Mouse (Mus musculus): ENCODE data around the gene Rnf223. TPM values are rescaled to one million over a fixed set of nuclear protein-coding genes. Genes with fewer than 3 reads are reported as not detected.

The Rnf223 gene
- total RNA-seq, 1 experiment: 1.7 TPM

GRCm38 (mm10) chr4:156168611-156169010 lies 38.3 kb downstream of the Rnf223 start:
- Histone ChIP-seq H3K9me3 (ENCODE audit: control insufficient read depth, insufficient read depth, low read depth, low read length) (0 out of 2 replicates have a peak, but pooled peaks cover 1% of the 10 kb centered on the region), H3K27ac (ENCODE audit: insufficient read depth, low read depth, low read length, poor library complexity, severe bottlenecking) (no peak overlapping the region), H3K36me3 (ENCODE audit: control insufficient read depth, insufficient read depth, low read length, poor library complexity, severe bottlenecking) (peaks cover 94% of the 10 kb centered on the region), H3K4me3 (ENCODE audit: insufficient read depth in 1 of 2, low read depth in 1 of 2, low read length in 2 of 2, poor library complexity in 1 of 2, severe bottlenecking in 1 of 2) (no peak overlapping the region), H3K4me1 (ENCODE audit: control insufficient read depth in 2 of 2, insufficient read depth in 2 of 2, low read length in 2 of 2, poor library complexity in 1 of 2) (no peaks in the 10 kb centered on the region), H3K9ac (ENCODE audit: insufficient read depth, low read depth, low read length, poor library complexity, severe bottlenecking) (no peak overlapping the region)
- no peak for DNase-seq (ENCODE audit: low read depth, low spot score)
- TF ChIP-seq HCFC1 (IDR thresholded peaks at IDR 0.05; ENCODE audit: borderline replicate concordance, insufficient read depth, low read length): no peak
- TF ChIP-seq CHD2 (IDR thresholded peaks at IDR 0.05; ENCODE audit: low read depth, low read length): no peak
- TF ChIP-seq ZC3H11A (IDR thresholded peaks at IDR 0.05; ENCODE audit: borderline replicate concordance, low read depth, low read length): no peak
- no peak for TF ChIP-seq ZNF384 (IDR thresholded peaks at IDR 0.05; ENCODE audit: low read depth, low read length)
- no peak for TF ChIP-seq MAFK (IDR thresholded peaks at IDR 0.05; ENCODE audit: insufficient read depth, low read depth, low read length)
- in situ Hi-C loops (cut with MboI; ENCODE audit: low sequenced_read_pairs in 2 of 2, unreplicated experiment in 2 of 2): no loop called here

DNA sequence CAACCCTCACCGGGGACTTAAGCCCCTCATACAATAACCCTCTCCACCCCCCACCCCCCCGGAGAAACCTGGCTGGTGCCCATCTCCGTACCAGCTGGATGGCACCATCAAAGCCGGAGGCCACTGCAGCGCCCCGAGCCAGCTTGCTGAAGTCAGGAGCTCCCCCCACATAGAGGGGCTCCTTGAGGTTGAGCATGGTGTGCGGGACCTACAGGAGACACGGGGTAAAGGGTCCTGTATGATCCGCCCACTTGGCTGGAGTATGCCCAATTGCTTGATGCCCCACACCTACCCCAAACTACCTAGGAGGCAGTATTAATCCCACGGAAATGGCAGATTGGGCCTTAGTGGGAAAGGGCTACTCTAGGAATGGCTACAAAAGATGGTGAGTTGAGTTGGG lies 38.8 kb downstream of the Rnf223 start:
- no peak for DNase-seq (ENCODE audit: low read depth, low spot score)
- Histone ChIP-seq H3K9me3 (ENCODE audit: control insufficient read depth, insufficient read depth, low read depth, low read length) (peaks cover 1% of the 10 kb centered on the region; the same call in 1 of the 2 replicates), H3K4me1 (ENCODE audit: control insufficient read depth in 2 of 2, insufficient read depth in 2 of 2, low read length in 2 of 2, poor library complexity in 1 of 2) (no peaks in the 10 kb centered on the region), H3K27ac (ENCODE audit: insufficient read depth, low read depth, low read length, poor library complexity, severe bottlenecking) (no peak overlapping the region), H3K36me3 (ENCODE audit: control insufficient read depth, insufficient read depth, low read length, poor library complexity, severe bottlenecking) (peaks cover 95% of the 10 kb centered on the region), H3K4me3 (ENCODE audit: insufficient read depth in 1 of 2, low read depth in 1 of 2, low read length in 2 of 2, poor library complexity in 1 of 2, severe bottlenecking in 1 of 2) (no peak overlapping the region), H3K9ac (ENCODE audit: insufficient read depth, low read depth, low read length, poor library complexity, severe bottlenecking) (no peak overlapping the region)
- TF ChIP-seq MAFK (IDR thresholded peaks at IDR 0.05; ENCODE audit: insufficient read depth, low read depth, low read length) (no peak), ZC3H11A (IDR thresholded peaks at IDR 0.05; ENCODE audit: borderline replicate concordance, low read depth, low read length) (no peak), CHD2 (IDR thresholded peaks at IDR 0.05; ENCODE audit: low read depth, low read length) (no peak)
- in situ Hi-C loops (cut with MboI; ENCODE audit: low sequenced_read_pairs in 2 of 2, unreplicated experiment in 2 of 2): no loop called here

DNA sequence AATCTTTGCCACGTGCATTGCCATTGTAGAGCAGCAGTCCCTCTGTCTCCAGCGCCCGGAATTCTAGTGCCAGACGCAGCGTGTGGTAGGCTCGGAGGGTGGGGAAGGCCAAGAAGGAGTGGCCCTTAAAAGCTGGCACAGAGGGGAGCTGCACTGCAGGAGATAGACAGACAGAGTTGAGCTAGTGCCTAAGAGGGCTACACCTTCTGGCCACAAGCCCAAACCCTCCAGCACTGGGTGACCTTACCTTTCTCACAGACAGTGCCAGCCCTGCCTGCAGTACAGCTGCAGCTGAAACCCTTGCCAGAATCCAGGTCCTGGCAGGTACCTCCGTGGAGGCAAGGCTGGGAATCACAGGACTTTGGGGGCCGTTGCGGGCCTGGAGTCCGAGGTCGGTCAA lies 41.5 kb downstream of the Rnf223 start:
- Histone ChIP-seq H3K36me3 (ENCODE audit: control insufficient read depth, insufficient read depth, low read length, poor library complexity, severe bottlenecking) (peaks cover 98% of the 10 kb centered on the region), H3K4me1 (ENCODE audit: control insufficient read depth in 2 of 2, insufficient read depth in 2 of 2, low read length in 2 of 2, poor library complexity in 1 of 2) (no peaks in the 10 kb centered on the region), H3K9ac (ENCODE audit: insufficient read depth, low read depth, low read length, poor library complexity, severe bottlenecking) (no peak overlapping the region), H3K9me3 (ENCODE audit: control insufficient read depth, insufficient read depth, low read depth, low read length) (peaks cover 2% of the 10 kb centered on the region; the same call in 1 of the 2 replicates), H3K27ac (ENCODE audit: insufficient read depth, low read depth, low read length, poor library complexity, severe bottlenecking) (no peak overlapping the region), H3K4me3 (ENCODE audit: insufficient read depth in 1 of 2, low read depth in 1 of 2, low read length in 2 of 2, poor library complexity in 1 of 2, severe bottlenecking in 1 of 2) (no peak overlapping the region)
- in situ Hi-C loops (cut with MboI; ENCODE audit: low sequenced_read_pairs in 2 of 2, unreplicated experiment in 2 of 2): no loop called here
- TF ChIP-seq CHD2 (IDR thresholded peaks at IDR 0.05; ENCODE audit: low read depth, low read length) (no peak), MAFK (IDR thresholded peaks at IDR 0.05; ENCODE audit: insufficient read depth, low read depth, low read length) (no peak), ZC3H11A (IDR thresholded peaks at IDR 0.05; ENCODE audit: borderline replicate concordance, low read depth, low read length) (no peak), HCFC1 (IDR thresholded peaks at IDR 0.05; ENCODE audit: borderline replicate concordance, insufficient read depth, low read length) (no peak), ZNF384 (IDR thresholded peaks at IDR 0.05; ENCODE audit: low read depth, low read length) (no peak)
- no peak for DNase-seq (ENCODE audit: low read depth, low spot score)

- DNase-seq (ENCODE audit: low read depth, low spot score): no peak
- peaks cover 13% of the 10 kb centered on the region for H3K9me3 ChIP-seq (ENCODE audit: control insufficient read depth, insufficient read depth, low read depth, low read length)
- in situ Hi-C loops (cut with MboI; ENCODE audit: low sequenced_read_pairs in 2 of 2, unreplicated experiment in 2 of 2): no loop called here
- no peak for TF ChIP-seq CHD2 (IDR thresholded peaks at IDR 0.05; ENCODE audit: low read depth, low read length)
- TF ChIP-seq MAFK (IDR thresholded peaks at IDR 0.05; ENCODE audit: insufficient read depth, low read depth, low read length): no peak
- no peak for TF ChIP-seq ZC3H11A (IDR thresholded peaks at IDR 0.05; ENCODE audit: borderline replicate concordance, low read depth, low read length)
- no peak overlapping the region for H3K27ac ChIP-seq (ENCODE audit: insufficient read depth, low read depth, low read length, poor library complexity, severe bottlenecking)
- H3K9ac ChIP-seq (ENCODE audit: insufficient read depth, low read depth, low read length, poor library complexity, severe bottlenecking): no peak overlapping the region
- H3K4me1 ChIP-seq (ENCODE audit: control insufficient read depth in 2 of 2, insufficient read depth in 2 of 2, low read length in 2 of 2, poor library complexity in 1 of 2): no peaks in the 10 kb centered on the region
- no peak overlapping the region for H3K4me3 ChIP-seq (ENCODE audit: insufficient read depth in 1 of 2, low read depth in 1 of 2, low read length in 2 of 2, poor library complexity in 1 of 2, severe bottlenecking in 1 of 2)
- peaks cover 79% of the 10 kb centered on the region for H3K36me3 ChIP-seq (ENCODE audit: control insufficient read depth, insufficient read depth, low read length, poor library complexity, severe bottlenecking)
These were observed 47.3 kb downstream of the Rnf223 start for GRCm38 (mm10) chr4:156177630-156178029.

Other genes with a start within 250 kb of the Rnf223 start
- 62.2 and 104 TPM in 2 replicates for gene Pusl1, start 238.7 kb upstream of the Rnf223 start, total RNA-seq (2012; rRNA removed)
- gene Acap3, start 238.7 kb upstream of the Rnf223 start, total RNA-seq (2012; rRNA removed): 17.1 and 32.0 TPM in 2 replicates
- gene Ube2j2, start 186.7 kb upstream of the Rnf223 start, total RNA-seq (2012; rRNA removed): 57.9 and 74.1 TPM in 2 replicates
- 6.4 and 10.3 TPM in 2 replicates for gene C1qtnf12, start 168.2 kb upstream of the Rnf223 start, total RNA-seq (2012; rRNA removed)
- gene B3galt6, start 137.9 kb upstream of the Rnf223 start, total RNA-seq (2012; rRNA removed): 11.9 and 20.6 TPM in 2 replicates
- 176 and 257 TPM in 2 replicates for gene Sdf4, start 137.6 kb upstream of the Rnf223 start, total RNA-seq (2012; rRNA removed)
- 2.4 and 2.6 TPM in 2 replicates for gene Tnfrsf4, start 116.7 kb upstream of the Rnf223 start, total RNA-seq (2012; rRNA removed)
- 0.62 and 1.1 TPM in 2 replicates for gene Tnfrsf18, start 104.3 kb upstream of the Rnf223 start, total RNA-seq (2012; rRNA removed)
- gene Ttll10, start 71.1 kb upstream of the Rnf223 start, total RNA-seq (2012; rRNA removed): 0.22 and 0.37 TPM in 2 replicates
- 83.4 and 131 TPM in 2 replicates for gene 9430015G10Rik, start 20.5 kb upstream of the Rnf223 start, total RNA-seq (2012; rRNA removed)
- gene Agrn, start 67.0 kb downstream of the Rnf223 start, total RNA-seq (2012; rRNA removed): 214 and 296 TPM in 2 replicates
- gene Isg15, start 70.3 kb downstream of the Rnf223 start, total RNA-seq (2012; rRNA removed): 0.67 and 0.79 TPM in 2 replicates
- 0.21 and 0.27 TPM in 2 replicates for gene AW011738, start 72.8 kb downstream of the Rnf223 start, total RNA-seq (2012; rRNA removed)
- gene Perm1, start 85.4 kb downstream of the Rnf223 start, total RNA-seq (2012; rRNA removed): 0.16 and 0.18 TPM in 2 replicates
- 15.2 and 31.2 TPM in 2 replicates for gene Plekhn1, start 104.3 kb downstream of the Rnf223 start, total RNA-seq (2012; rRNA removed)
- gene Noc2l, start 105.5 kb downstream of the Rnf223 start, total RNA-seq (2012; rRNA removed): 108 and 147 TPM in 2 replicates
- 1.4 and 2.3 TPM in 2 replicates for gene Samd11, start 125.1 kb downstream of the Rnf223 start, total RNA-seq (2012; rRNA removed)
- gene Vmn2r-ps159, start 200.6 kb downstream of the Rnf223 start, total RNA-seq (2012; rRNA removed): not detected in 2 replicates